Mouse (Mus musculus): ENCODE data around the gene Hist2h2bb. TPM values are rescaled to one million over a fixed set of nuclear protein-coding genes. Genes with fewer than 3 reads are reported as not detected.

The Hist2h2bb gene
- polyA plus RNA-seq, 1 experiment, result 6.7 TPM

DNA sequence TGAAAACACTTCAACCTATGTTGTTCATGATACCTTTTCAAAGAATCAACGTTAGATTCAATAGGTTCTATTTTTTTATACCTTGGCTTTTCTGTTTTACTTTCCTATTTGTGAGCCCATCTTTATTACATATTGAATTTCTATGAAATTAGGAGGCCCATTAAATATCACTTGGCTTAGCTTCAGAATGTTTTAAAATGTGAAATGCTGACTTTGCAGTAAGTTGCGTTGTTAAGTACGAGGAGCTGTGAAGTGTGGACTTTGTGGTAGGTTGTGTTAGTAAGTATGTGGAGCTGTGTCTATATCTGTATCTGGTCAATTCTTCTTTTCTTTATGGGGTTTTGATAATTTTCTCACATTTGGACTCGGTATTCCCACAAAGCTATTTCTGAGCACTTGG lies 28.8 kb downstream of the Hist2h2bb start:
- H3K4me3 ChIP-seq (ENCODE audit: insufficient read depth, low read length), result no peak overlapping the region

DNA sequence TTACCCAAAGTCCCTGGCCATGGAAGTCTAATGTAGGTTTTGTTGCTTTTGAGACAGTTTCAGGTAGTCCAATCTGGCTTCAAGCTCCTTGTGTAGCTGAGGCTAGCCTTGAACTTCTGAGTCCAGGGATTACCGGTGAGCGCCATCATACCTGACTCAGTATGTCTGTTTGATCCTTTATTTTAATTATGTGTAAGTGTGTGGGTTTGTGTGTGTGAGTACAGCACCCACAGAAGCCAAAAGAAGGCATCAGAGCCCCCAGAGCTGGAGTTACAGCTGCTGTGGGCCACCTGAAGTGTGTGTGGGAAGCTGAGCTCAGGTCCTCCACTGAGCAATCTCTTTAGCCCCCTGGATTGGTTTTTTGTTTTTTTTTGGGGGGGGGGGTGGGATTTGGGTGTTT lies 30.0 kb downstream of the Hist2h2bb start:
- Histone ChIP-seq H3K4me3 (ENCODE audit: insufficient read depth, low read length) (no peak overlapping the region), H3K4me1 (ENCODE audit: control insufficient read depth, insufficient read depth, low read length) (no peaks in the 10 kb centered on the region), H3K27ac (ENCODE audit: insufficient read depth, low read length) (no peak overlapping the region)
- TF ChIP-seq POLR2A (IDR thresholded peaks at IDR 0.05; ENCODE audit: extremely low read depth, insufficient read depth, low read length), result no peak
- TF ChIP-seq CTCF (IDR thresholded peaks at IDR 0.05; ENCODE audit: extremely low read depth, insufficient read depth, low read length), result no peak

More for the DNA sequence above, 28.8 kb downstream of the Hist2h2bb start:
- no peaks in the 10 kb centered on the region for H3K4me1 ChIP-seq (ENCODE audit: control insufficient read depth, insufficient read depth, low read length)
- H3K27ac ChIP-seq (ENCODE audit: insufficient read depth, low read length), result no peak overlapping the region
- TF ChIP-seq POLR2A (IDR thresholded peaks at IDR 0.05; ENCODE audit: extremely low read depth, insufficient read depth, low read length) (no peak), CTCF (IDR thresholded peaks at IDR 0.05; ENCODE audit: extremely low read depth, insufficient read depth, low read length) (no peak)

DNA sequence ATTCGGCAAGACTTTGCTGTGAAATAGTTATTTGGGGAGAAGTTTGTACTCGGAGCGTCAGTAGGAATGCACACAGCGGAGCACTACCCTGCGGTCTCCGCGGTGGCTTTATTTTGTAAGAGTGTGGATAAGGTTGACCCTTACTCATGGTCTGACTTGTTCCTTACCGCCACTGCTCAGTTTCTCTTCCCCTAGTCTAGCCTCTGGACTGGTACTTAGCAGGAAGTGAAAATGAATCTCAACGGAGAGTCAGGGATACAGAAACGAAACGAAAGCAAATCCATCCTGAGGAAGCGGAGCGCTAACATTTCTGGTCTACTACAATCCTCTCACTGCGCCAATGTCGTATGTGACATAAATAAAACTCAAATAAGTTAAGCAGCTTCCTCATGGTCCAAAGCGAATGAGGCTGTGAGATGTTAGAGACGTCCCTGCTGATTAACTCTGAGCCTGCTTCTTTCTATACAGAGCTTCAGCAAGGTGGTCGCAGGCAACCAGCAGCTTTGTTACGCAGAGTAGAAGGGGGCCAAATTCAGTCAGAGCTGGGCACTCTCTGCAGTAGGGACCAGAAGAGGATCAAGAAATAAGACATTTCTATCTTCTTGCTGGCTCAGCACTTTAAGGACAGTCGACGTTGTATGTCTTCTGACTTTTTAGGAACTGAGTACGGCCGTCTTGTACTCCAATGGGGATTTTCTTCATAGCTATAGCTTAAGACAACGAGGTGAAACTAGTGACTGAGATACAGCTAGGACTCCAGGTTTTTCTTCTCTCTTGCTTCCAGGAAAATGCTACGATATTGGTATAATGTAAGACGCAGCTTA lies 31.4 kb downstream of the Hist2h2bb start:
- H3K4me1 ChIP-seq (ENCODE audit: control insufficient read depth, insufficient read depth, low read length), result no peaks in the 10 kb centered on the region
- TF ChIP-seq POLR2A (IDR thresholded peaks at IDR 0.05; ENCODE audit: extremely low read depth, insufficient read depth, low read length) (no peak), CTCF (IDR thresholded peaks at IDR 0.05; ENCODE audit: extremely low read depth, insufficient read depth, low read length) (no peak)
- H3K27ac ChIP-seq (ENCODE audit: insufficient read depth, low read length), result 0 out of 2 replicates have a peak overlapping the region, but pooled peaks have one; percentile 29
- H3K4me3 ChIP-seq (ENCODE audit: insufficient read depth, low read length), result peak overlapping the region; percentile 13

DNA sequence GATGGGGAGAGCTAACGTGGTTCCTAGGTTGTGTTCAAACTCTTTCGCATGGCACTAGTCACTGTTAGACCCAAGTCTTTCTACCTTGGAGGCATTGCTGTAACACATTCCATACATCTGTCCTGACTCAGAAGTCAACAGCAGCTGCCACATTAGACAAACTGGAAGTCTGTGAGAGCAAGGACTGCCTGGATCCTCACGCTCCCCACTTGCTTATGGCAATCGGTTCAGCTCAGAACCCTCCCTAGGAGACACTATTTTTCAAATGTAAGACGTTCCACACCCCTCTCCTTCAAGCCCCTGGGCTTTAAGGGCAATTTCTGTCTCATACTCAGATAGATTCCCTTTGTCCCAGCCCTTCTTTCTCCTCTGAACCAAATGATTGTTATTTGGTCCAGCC lies 32.5 kb downstream of the Hist2h2bb start:
- TF ChIP-seq POLR2A (IDR thresholded peaks at IDR 0.05; ENCODE audit: extremely low read depth, insufficient read depth, low read length) (no peak), CTCF (IDR thresholded peaks at IDR 0.05; ENCODE audit: extremely low read depth, insufficient read depth, low read length) (no peak)
- Histone ChIP-seq H3K4me3 (ENCODE audit: insufficient read depth, low read length) (no peak overlapping the region), H3K27ac (ENCODE audit: insufficient read depth, low read length) (no peak overlapping the region), H3K4me1 (ENCODE audit: control insufficient read depth, insufficient read depth, low read length) (no peaks in the 10 kb centered on the region)

DNA sequence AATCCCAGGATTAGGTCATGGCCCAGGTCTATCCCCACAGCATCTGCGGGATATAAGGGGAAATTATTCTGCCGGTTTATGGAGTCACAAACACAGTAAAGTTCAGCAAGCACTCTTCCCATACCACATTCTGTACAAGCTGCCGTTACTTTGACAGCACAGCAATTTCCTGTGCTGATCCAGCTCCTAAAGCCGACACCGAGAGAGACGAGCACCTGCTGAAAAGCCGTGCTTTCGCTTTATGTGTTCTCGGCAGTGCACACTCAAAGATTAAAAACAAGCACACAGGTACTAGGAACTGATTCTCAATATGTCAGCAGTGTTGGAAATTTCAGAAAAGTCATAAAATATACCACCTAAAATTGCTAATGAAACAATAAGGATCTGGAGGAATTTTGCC lies 37.0 kb downstream of the Hist2h2bb start:
- no peak overlapping the region for H3K27ac ChIP-seq (ENCODE audit: insufficient read depth, low read length)
- TF ChIP-seq CTCF (IDR thresholded peaks at IDR 0.05; ENCODE audit: extremely low read depth, insufficient read depth, low read length) (no peak), POLR2A (IDR thresholded peaks at IDR 0.05; ENCODE audit: extremely low read depth, insufficient read depth, low read length) (no peak)
- no peak overlapping the region for H3K4me3 ChIP-seq (ENCODE audit: insufficient read depth, low read length)
- no peaks in the 10 kb centered on the region for H3K4me1 ChIP-seq (ENCODE audit: control insufficient read depth, insufficient read depth, low read length)

DNA sequence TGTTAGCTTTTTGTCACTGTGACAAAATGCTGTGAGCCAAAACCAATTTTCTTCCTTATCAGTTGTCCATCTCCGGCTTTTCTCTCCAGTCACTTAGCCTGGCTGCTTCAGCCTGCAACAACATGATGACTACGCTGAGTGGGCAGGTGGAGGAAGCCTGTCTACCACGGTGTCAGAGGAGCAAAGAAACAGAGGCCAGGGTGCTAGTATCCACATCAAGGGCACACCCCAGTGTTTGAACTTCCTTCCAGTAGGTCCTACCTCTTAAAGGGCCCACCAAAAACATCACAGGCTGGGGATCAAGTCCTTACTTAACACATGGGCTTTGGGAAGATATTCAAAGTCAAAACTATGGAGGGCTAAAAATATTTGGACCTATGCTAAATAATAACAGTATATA lies 39.9 kb downstream of the Hist2h2bb start:
- TF ChIP-seq CTCF (IDR thresholded peaks at IDR 0.05; ENCODE audit: extremely low read depth, insufficient read depth, low read length), result no peak
- no peak for TF ChIP-seq POLR2A (IDR thresholded peaks at IDR 0.05; ENCODE audit: extremely low read depth, insufficient read depth, low read length)
- Histone ChIP-seq H3K4me3 (ENCODE audit: insufficient read depth, low read length) (no peak overlapping the region), H3K27ac (ENCODE audit: insufficient read depth, low read length) (no peak overlapping the region), H3K4me1 (ENCODE audit: control insufficient read depth, insufficient read depth, low read length) (no peaks in the 10 kb centered on the region)

DNA sequence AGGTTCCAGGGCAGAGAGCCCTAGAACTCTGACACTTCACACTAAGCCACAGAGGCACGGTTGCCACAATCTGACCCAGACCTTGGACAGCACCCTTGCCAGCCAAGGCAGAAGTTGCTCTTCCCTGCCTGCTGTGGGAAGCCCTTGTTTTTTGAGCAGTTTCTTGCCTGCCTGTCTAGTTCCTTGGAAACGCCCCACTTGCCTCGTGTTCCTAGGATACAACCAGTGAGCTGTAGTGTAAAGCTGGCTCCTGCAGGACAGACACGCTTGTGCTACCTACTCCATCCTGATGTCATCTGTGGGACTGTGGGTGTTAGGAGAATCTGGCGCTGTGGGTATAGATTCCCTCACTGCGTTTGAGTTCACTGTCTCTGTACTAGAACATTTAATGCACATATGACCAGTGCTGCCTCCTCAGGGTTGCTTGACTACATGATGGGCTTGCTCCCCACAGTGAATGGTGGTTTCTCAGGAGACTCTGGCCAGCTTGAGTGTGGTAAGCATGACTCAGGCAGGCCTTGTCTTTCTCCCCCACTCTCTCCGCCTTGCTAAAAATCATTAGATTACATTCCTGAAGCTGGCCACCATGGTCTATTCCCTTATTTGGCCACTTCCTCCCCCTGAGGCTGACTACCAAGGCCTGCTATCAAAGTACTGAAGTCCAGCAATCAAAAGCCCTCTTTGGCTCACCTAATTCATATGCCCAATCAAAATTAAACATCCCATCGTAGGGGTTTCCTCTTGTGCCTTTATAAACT lies 43.0 kb downstream of the Hist2h2bb start:
- Histone ChIP-seq H3K4me1 (ENCODE audit: control insufficient read depth, insufficient read depth, low read length) (no peaks in the 10 kb centered on the region), H3K4me3 (ENCODE audit: insufficient read depth, low read length) (no peak overlapping the region), H3K27ac (ENCODE audit: insufficient read depth, low read length) (no peak overlapping the region)
- no peak for TF ChIP-seq POLR2A (IDR thresholded peaks at IDR 0.05; ENCODE audit: extremely low read depth, insufficient read depth, low read length)
- no peak for TF ChIP-seq CTCF (IDR thresholded peaks at IDR 0.05; ENCODE audit: extremely low read depth, insufficient read depth, low read length)

Other genes starting within 250 kb of the Hist2h2bb start
- gene Vps45, start 211.3 kb upstream of the Hist2h2bb start, polyA plus RNA-seq (2012; rRNA removed), result 29.9 and 32.1 TPM in 2 replicates
- gene Otud7b, start 165.2 kb upstream of the Hist2h2bb start, polyA plus RNA-seq (2012; rRNA removed), result 17.3 and 19.9 TPM in 2 replicates
- gene Mtmr11, start 107.7 kb upstream of the Hist2h2bb start, polyA plus RNA-seq (2012; rRNA removed), result 13.4 and 14.0 TPM in 2 replicates
- gene Sf3b4, start 97.4 kb upstream of the Hist2h2bb start, polyA plus RNA-seq (2012; rRNA removed), result 46.0 and 51.1 TPM in 2 replicates
- gene Sv2a, start 88.6 kb upstream of the Hist2h2bb start, polyA plus RNA-seq (2012; rRNA removed), result 279 and 292 TPM in 2 replicates
- 29.4 and 29.9 TPM in 2 replicates for gene Bola1, start 50.0 kb upstream of the Hist2h2bb start, polyA plus RNA-seq (2012; rRNA removed)
- 1.3 and 2.7 TPM in 2 replicates for gene Hist2h2ab, start 49.9 kb upstream of the Hist2h2bb start, polyA plus RNA-seq (2012; rRNA removed)
- gene Hist2h2ac, start 48.9 kb upstream of the Hist2h2bb start, polyA plus RNA-seq (2012; rRNA removed), result 1.9 and 4.6 TPM in 2 replicates
- 7.7 TPM in 2 replicates for gene Hist2h2be, start 48.6 kb upstream of the Hist2h2bb start, polyA plus RNA-seq (2012; rRNA removed)
- 9.2 and 10.1 TPM in 2 replicates for gene Hist2h3c2, start 30.6 kb upstream of the Hist2h2bb start, polyA plus RNA-seq (2012; rRNA removed)
- gene Hist2h2aa2, start 29.5 kb upstream of the Hist2h2bb start, polyA plus RNA-seq (2012; rRNA removed), result 5.5 and 18.0 TPM in 2 replicates
- gene Hist2h2aa1, start 24.3 kb upstream of the Hist2h2bb start, polyA plus RNA-seq (2012; rRNA removed), result 137 and 156 TPM in 2 replicates
- gene Hist2h3c1, start 23.1 kb upstream of the Hist2h2bb start, polyA plus RNA-seq (2012; rRNA removed), result not detected in 2 replicates
- gene Hist2h4, start 6.4 kb upstream of the Hist2h2bb start, polyA plus RNA-seq (2012; rRNA removed), result 3.1 and 3.6 TPM in 2 replicates
- 3.3 and 9.5 TPM in 2 replicates for gene Hist2h3b, start 1.1 kb upstream of the Hist2h2bb start, polyA plus RNA-seq (2012; rRNA removed)
- 3.6 and 5.1 TPM in 2 replicates for gene Fcgr1, start 24.2 kb downstream of the Hist2h2bb start, polyA plus RNA-seq (2012; rRNA removed)
- not detected in 2 replicates for gene BC107364, start 182.6 kb downstream of the Hist2h2bb start, polyA plus RNA-seq (2012; rRNA removed)